Mouse (Mus musculus): Measurements from ENCODE around the gene Cry1. TPM values are rescaled to one million over a fixed set of nuclear protein-coding genes. Genes with fewer than 3 reads are reported as not detected.

Cry1 gene
- polyA plus RNA-seq, 1 experiment from 2014 or later, result 27.1 TPM

GRCm38 (mm10) chr10:85102247-85103084 lies 82.4 kb downstream of the Cry1 start, which contains the start of the genes Fhl4 and Tmem263:
Gene Fhl4 (minus strand): TSS chr10:85102495.
Gene Tmem263 (plus strand): TSS chr10:85102627.
- peak within 1 kb of the TSS; percentile 82 for H3K9ac ChIP-seq
- peaks cover 16% of the 10 kb centered on the region for H3K4me1 ChIP-seq
- no peaks in the 10 kb centered on the region for H3K27me3 ChIP-seq
- no peaks in the 10 kb centered on the region for H3K36me3 ChIP-seq (ENCODE audit: poor library complexity, severe bottlenecking)
- H3K4me2 ChIP-seq, result peak within 1 kb of the TSS; percentile 98
- peak; percentile 96 for ATAC-seq
- H3K9me3 ChIP-seq (replicated peaks), result no peaks in the 10 kb centered on the region
- under 1% methylated on average over 60 of the region's 96 CpGs for WGBS
- peak within 1 kb of the TSS; percentile 86 for H3K27ac ChIP-seq
- H3K4me3 ChIP-seq, result peak within 1 kb of the TSS; percentile 80

- H3K4me1 ChIP-seq, result peaks cover 16% of the 10 kb centered on the region
- peak overlapping the region; percentile 98 for H3K4me2 ChIP-seq
- under 1% methylated on average over 10 of the region's 10 CpGs for WGBS
- no peaks in the 10 kb centered on the region for H3K36me3 ChIP-seq (ENCODE audit: poor library complexity, severe bottlenecking)
- peak overlapping the region; percentile 80 for H3K4me3 ChIP-seq
- H3K9ac ChIP-seq, result peak overlapping the region; percentile 82
- H3K27me3 ChIP-seq, result no peaks in the 10 kb centered on the region
- peak; percentile 42 for ATAC-seq
- H3K27ac ChIP-seq, result peak overlapping the region; percentile 86
- no peaks in the 10 kb centered on the region for H3K9me3 ChIP-seq (replicated peaks)
Observed at GRCm38 (mm10) chr10:85101841-85102240, 83.0 kb downstream of the Cry1 start.

Other genes with a start within 250 kb of the Cry1 start
- 2.2 and 2.3 TPM in 2 replicates for gene Fhl4, start 82.6 kb downstream of the Cry1 start, polyA plus RNA-seq (2015; fragmentation: Nextera tagmentation; extraction: Ambion mirVana)
- gene Tmem263, start 82.4 kb downstream of the Cry1 start, polyA plus RNA-seq (2015; fragmentation: Nextera tagmentation; extraction: Ambion mirVana), result 57.5 and 58.5 TPM in 2 replicates
- gene Mterf2, start 57.0 kb downstream of the Cry1 start, polyA plus RNA-seq (2015; fragmentation: Nextera tagmentation; extraction: Ambion mirVana), result 25.6 and 26.6 TPM in 2 replicates
- gene Btbd11, start 201.8 kb upstream of the Cry1 start, polyA plus RNA-seq (2015; fragmentation: Nextera tagmentation; extraction: Ambion mirVana), result 4.5 and 7.7 TPM in 2 replicates

Data from forebrain, embryonic 13.5 days (tissue).